Mouse (Mus musculus) MEL (cell line): ENCODE results near the gene Slc44a3. TPM values are rescaled to one million over a fixed set of nuclear protein-coding genes. Genes with fewer than 3 reads are reported as not detected.

Experiments used
- DNase-seq: peaks from one replicate; pipeline ENCODE4 v3.0.0; 2011; ENCODE audit warnings: low read depth, low spot score
- H3K27ac ChIP-seq: 2 replicates; pipeline ENCODE4 v1.5.1; 2012; ENCODE audit warnings: low read depth, mild to moderate bottlenecking, control low read depth, low read length, moderate library complexity; ENCODE audit not compliant: control insufficient read depth
- H3K27me3 ChIP-seq, 2 experiments: fragments of 150-350 bp in 1 of 2; sonication (generic) in 1 of 2; 2 replicates each; pipeline ENCODE4 v1.6.1; 2012; ENCODE audit warnings: low read length in 2 of 2, mild to moderate bottlenecking in 2 of 2, improper control_type of control experiment in 1 of 2, moderate library complexity in 1 of 2; ENCODE audit not compliant: insufficient read depth in 2 of 2, control insufficient read depth in 1 of 2
- H3K36me3 ChIP-seq, 2 experiments: 2 replicates each; pipeline ENCODE4 v1.6.1; 2012 to 2014; ENCODE audit warnings: low read length in 2 of 2, improper control_type of control experiment in 1 of 2, inconsistent platforms in 1 of 2, mild to moderate bottlenecking in 1 of 2; ENCODE audit not compliant: insufficient read depth in 2 of 2, control insufficient read depth in 1 of 2
- H3K4me1 ChIP-seq, 2 experiments: fragments of 150-350 bp in 1 of 2; sonication (generic) in 1 of 2; 2 replicates each; pipeline ENCODE4 v1.6.1; 2012; ENCODE audit warnings: low read length in 2 of 2, improper control_type of control experiment in 1 of 2, mild to moderate bottlenecking in 1 of 2; ENCODE audit not compliant: insufficient read depth in 2 of 2, control insufficient read depth in 1 of 2
- H3K4me3 ChIP-seq, 2 experiments: fragments of 150-350 bp in 1 of 2; sonication (generic) in 1 of 2; 2 replicates each; pipeline ENCODE4 v1.5.1; 2012; ENCODE audit warnings: low read depth in 2 of 2, low read length in 2 of 2, mild to moderate bottlenecking in 2 of 2, moderate library complexity in 2 of 2, control low read depth in 1 of 2, improper control_type of control experiment in 1 of 2; ENCODE audit not compliant: control insufficient read depth in 1 of 2, insufficient read depth in 1 of 2
- H3K79me2 ChIP-seq: 2 replicates; pipeline ENCODE4 v1.6.1; 2012; ENCODE audit warnings: mild to moderate bottlenecking, low read length, moderate library complexity; ENCODE audit not compliant: control insufficient read depth, poor library complexity, insufficient read depth
- H3K9ac ChIP-seq: 2 replicates; pipeline ENCODE4 v1.6.1; 2012; ENCODE audit warnings: low read depth, mild to moderate bottlenecking, control low read depth, low read length, moderate library complexity; ENCODE audit not compliant: control insufficient read depth, poor library complexity, severe bottlenecking
- H3K9me3 ChIP-seq: fragments of 150-350 bp; sonication (generic); replicated peaks from 2 replicates; pipeline ENCODE4 v1.6.1; 2012; ENCODE audit warnings: mild to moderate bottlenecking, low read length, improper control_type of control experiment, moderate library complexity; ENCODE audit not compliant: insufficient read depth
- BHLHE40 ChIP-seq: IDR thresholded peaks from 2 replicates; pipeline ENCODE4 v1.6.1; 2012; ENCODE audit warnings: low read depth, mild to moderate bottlenecking, inconsistent platforms, low read length, improper control_type of control experiment, borderline replicate concordance
- CHD1 ChIP-seq: IDR thresholded peaks from 2 replicates; pipeline ENCODE4 v1.6.1; 2012; ENCODE audit warnings: low read depth, mild to moderate bottlenecking, inconsistent platforms, low read length, improper control_type of control experiment
- CHD2 ChIP-seq: IDR thresholded peaks from 2 replicates; pipeline ENCODE4 v1.6.1; 2011; ENCODE audit warnings: low read length, improper control_type of control experiment
- CTCF ChIP-seq, 3 experiments: IDR thresholded peaks in 2 of 3; conservative IDR thresholded peaks in 1 of 3; 2 replicates each; pipeline ENCODE4 v1.5.1; 2011 to 2012; ENCODE audit warnings: low read length in 3 of 3, low read depth in 2 of 3, mild to moderate bottlenecking in 2 of 3, improper control_type of control experiment in 1 of 3, inconsistent platforms in 1 of 3, mixed read lengths in 1 of 3, moderate library complexity in 1 of 3; ENCODE audit not compliant: control insufficient read depth in 1 of 3, insufficient read depth in 1 of 3, poor library complexity in 1 of 3, severe bottlenecking in 1 of 3
- E2F4 ChIP-seq: IDR thresholded peaks from 2 replicates; pipeline ENCODE4 v1.6.1; 2011; ENCODE audit warnings: low read depth, low read length, improper control_type of control experiment, borderline replicate concordance
- ELF1 ChIP-seq: IDR thresholded peaks from 2 replicates; pipeline ENCODE4 v1.6.1; 2014; ENCODE audit warnings: low read depth, mild to moderate bottlenecking, inconsistent platforms, low read length, improper control_type of control experiment, moderate library complexity
- GABPA ChIP-seq: IDR thresholded peaks from 2 replicates; pipeline ENCODE4 v1.6.1; 2012; ENCODE audit warnings: low read depth, mild to moderate bottlenecking, inconsistent platforms, low read length, improper control_type of control experiment, moderate library complexity
- GATA1 ChIP-seq: IDR thresholded peaks from 2 replicates; pipeline ENCODE4 v1.6.1; 2011; ENCODE audit warnings: low read depth, low read length, improper control_type of control experiment
- HCFC1 ChIP-seq: IDR thresholded peaks from 2 replicates; pipeline ENCODE4 v1.6.1; 2012; ENCODE audit warnings: low read depth, mild to moderate bottlenecking, inconsistent platforms, low read length, improper control_type of control experiment, moderate library complexity
- KAT2A ChIP-seq: conservative IDR thresholded peaks from 2 replicates; pipeline ENCODE4 v1.6.1; 2012; ENCODE audit warnings: low read depth, low read length, improper control_type of control experiment, inconsistent platforms
- MAFK ChIP-seq: IDR thresholded peaks from 2 replicates; pipeline ENCODE4 v1.6.1; 2011; ENCODE audit warnings: low read depth, mild to moderate bottlenecking, low read length, improper control_type of control experiment, borderline replicate concordance
- MAZ ChIP-seq: IDR thresholded peaks from 2 replicates; pipeline ENCODE4 v1.6.1; 2012; ENCODE audit warnings: low read depth, mild to moderate bottlenecking, inconsistent platforms, low read length, improper control_type of control experiment
- MYB ChIP-seq: IDR thresholded peaks from 2 replicates; pipeline ENCODE4 v1.6.1; 2011; ENCODE audit warnings: mild to moderate bottlenecking, low read depth, low read length, improper control_type of control experiment
- MYC ChIP-seq: IDR thresholded peaks from 2 replicates; pipeline ENCODE4 v1.6.1; 2011; ENCODE audit warnings: low read depth, mild to moderate bottlenecking, low read length, improper control_type of control experiment, moderate library complexity
- POLR2A ChIP-seq, 2 experiments: IDR thresholded peaks; 2 replicates each; pipeline ENCODE4 v1.6.1; 2011 to 2012; ENCODE audit warnings: low read length in 2 of 2, mild to moderate bottlenecking in 2 of 2, control low read depth in 1 of 2, improper control_type of control experiment in 1 of 2, low read depth in 1 of 2, moderate library complexity in 1 of 2; ENCODE audit not compliant: control insufficient read depth in 1 of 2, insufficient read depth in 1 of 2, poor library complexity in 1 of 2
- RCOR1 ChIP-seq: IDR thresholded peaks from 2 replicates; pipeline ENCODE4 v1.6.1; 2012; ENCODE audit warnings: low read depth, mild to moderate bottlenecking, inconsistent platforms, low read length, improper control_type of control experiment
- TAL1 ChIP-seq: IDR thresholded peaks from 2 replicates; pipeline ENCODE4 v1.6.1; 2012; ENCODE audit warnings: mild to moderate bottlenecking, inconsistent platforms, low read length, moderate library complexity, mixed read lengths
- USF2 ChIP-seq, 2 experiments: IDR thresholded peaks; 2 replicates each; pipeline ENCODE4 v1.6.1; 2011 to 2012; ENCODE audit warnings: improper control_type of control experiment in 2 of 2, low read length in 2 of 2, borderline replicate concordance in 1 of 2, inconsistent platforms in 1 of 2, low read depth in 1 of 2, mild to moderate bottlenecking in 1 of 2; ENCODE audit not compliant: insufficient read depth in 1 of 2
- ZKSCAN1 ChIP-seq: IDR thresholded peaks from 2 replicates; pipeline ENCODE4 v1.6.1; 2012; ENCODE audit warnings: low read depth, mild to moderate bottlenecking, inconsistent platforms, low read length, improper control_type of control experiment, moderate library complexity
- ZMIZ1 ChIP-seq: IDR thresholded peaks from 2 replicates; pipeline ENCODE4 v1.6.1; 2012; ENCODE audit warnings: low read depth, mild to moderate bottlenecking, inconsistent platforms, low read length, improper control_type of control experiment, moderate library complexity
- polyA plus RNA-seq, 2 experiments: library from polyadenylated mRNA; stranded (reverse) in 1 of 2; unstranded in 1 of 2; fragments of >175 nt in 1 of 2; fragments of >200 nt in 1 of 2; gene quantifications; 2 replicates each; pipeline versions ENCODE4 v1.2.1 to v1.2.4; 2012; ENCODE audit warnings: low replicate concordance in 2 of 2, low read depth in 1 of 2; ENCODE audit not compliant: insufficient read length in 2 of 2, insufficient read depth in 1 of 2, missing spikeins in 1 of 2
- total RNA-seq: library from RNA; depleted of rRNA; stranded (reverse); fragments of 300-350 nt; gene quantifications from 2 replicates; pipeline ENCODE4 v1.2.3, GENCODE M21; 2012; rRNA removed

Gene Slc44a3
- total RNA-seq (0.08 TPM in 1 of 2 replicates, not detected in the other), polyA plus RNA-seq (under 1 TPM in 1 of 2 experiments, not detected in 1; 0.11 TPM)

GRCm38 (mm10) chr3:121532176-121532575 is at the start of gene Slc44a3:
TSS of gene Slc44a3 (minus strand) at chr3:121532404.
- no peaks in the 10 kb centered on the region for H3K27me3 ChIP-seq
- no peak within 1 kb of the TSS for H3K27ac ChIP-seq
- TF ChIP-seq CHD1, result no peak
- TF ChIP-seq, all 39 proteins: peak for 0
- H3K79me2 ChIP-seq, result no peaks in the 10 kb centered on the region
- H3K36me3 ChIP-seq, result no peaks in the 10 kb centered on the region
- no peak within 1 kb of the TSS for H3K9ac ChIP-seq
- no peak within 1 kb of the TSS for H3K4me3 ChIP-seq
- no peak for DNase-seq
- H3K9me3 ChIP-seq, result no peaks in the 10 kb centered on the region
- no peaks in the 10 kb centered on the region for H3K4me1 ChIP-seq

- Histone ChIP-seq H3K27ac (no peak overlapping the region), H3K4me3 (no peak overlapping the region), H3K9ac (no peak overlapping the region), H3K79me2 (no peaks in the 10 kb centered on the region), H3K27me3 (no peaks in the 10 kb centered on the region), H3K36me3 (no peaks in the 10 kb centered on the region), H3K4me1 (no peaks in the 10 kb centered on the region), H3K9me3 (no peaks in the 10 kb centered on the region)
- no peak for TF ChIP-seq ZMIZ1
- no peak for TF ChIP-seq BHLHE40
- TF ChIP-seq MYB, result no peak
- no peak for TF ChIP-seq E2F4
- TF ChIP-seq MYC, result no peak
- TF ChIP-seq GATA1, result no peak
- TF ChIP-seq CHD2, result no peak
- TF ChIP-seq MAZ, result no peak
- no peak for TF ChIP-seq ZKSCAN1
- TF ChIP-seq TAL1, result no peak
- TF ChIP-seq ELF1, result no peak
- no peak for TF ChIP-seq USF2 (IDR thresholded peaks at IDR 0.05; ENCODE audit: borderline replicate concordance in 1 of 2, insufficient read depth in 1 of 2, low read depth in 1 of 2, low read length in 2 of 2)
- DNase-seq, result no peak
These were observed 47.8 kb upstream of the Slc44a3 start for GRCm38 (mm10) chr3:121579880-121580549.

DNA sequence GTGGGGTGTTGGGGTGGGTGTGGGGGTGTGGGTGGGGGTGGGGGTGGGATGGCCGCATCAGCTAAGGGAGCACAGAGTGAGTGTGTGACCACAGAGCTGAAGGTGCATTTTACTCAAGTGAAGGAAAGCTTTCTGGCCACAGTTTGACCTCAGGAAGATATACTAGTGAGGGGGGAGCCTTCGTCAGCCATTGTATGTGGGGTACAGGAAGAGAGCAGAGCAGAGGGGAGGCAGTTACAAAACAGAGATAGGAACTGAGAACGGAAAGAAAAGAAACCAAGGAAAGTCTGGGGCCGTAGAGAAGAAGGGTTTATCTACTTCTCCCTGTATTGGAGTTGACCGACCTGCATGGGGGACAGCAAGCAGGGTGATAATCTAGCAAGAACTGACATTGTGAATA is 47.2 kb upstream of the Slc44a3 start:
- TF ChIP-seq MYC, result no peak
- TF ChIP-seq CTCF (IDR thresholded peaks at IDR 0.05 in 2 of 3, conservative IDR thresholded peaks at IDR 0.05 in 1 of 3; ENCODE audit: control insufficient read depth in 1 of 3, insufficient read depth in 1 of 3, low read depth in 2 of 3, low read length in 3 of 3, poor library complexity in 1 of 3, severe bottlenecking in 1 of 3), result no peak
- no peak for TF ChIP-seq RCOR1
- TF ChIP-seq KAT2A, result no peak
- no peak for TF ChIP-seq MAFK
- TF ChIP-seq POLR2A (IDR thresholded peaks at IDR 0.05; ENCODE audit: control insufficient read depth in 1 of 2, insufficient read depth in 1 of 2, low read depth in 1 of 2, low read length in 2 of 2, poor library complexity in 1 of 2), result no peak
- TF ChIP-seq GABPA, result no peak
- TF ChIP-seq HCFC1, result no peak
- Histone ChIP-seq H3K4me1 (no peaks in the 10 kb centered on the region), H3K27ac (no peak overlapping the region), H3K9ac (no peak overlapping the region), H3K27me3 (no peaks in the 10 kb centered on the region), H3K79me2 (no peaks in the 10 kb centered on the region), H3K36me3 (no peaks in the 10 kb centered on the region), H3K9me3 (no peaks in the 10 kb centered on the region), H3K4me3 (no peak overlapping the region)
- no peak for DNase-seq
